Mouse (Mus musculus) MEL (cell line): ENCODE results near the gene Ndrg3. TPM values are rescaled to one million over a fixed set of nuclear protein-coding genes. Genes with fewer than 3 reads are reported as not detected.

Source experiments
- DNase-seq: peaks from one replicate; pipeline ENCODE4 v3.0.0; 2011; ENCODE audit warnings: low read depth, low spot score
- H3K27ac ChIP-seq: 2 replicates; pipeline ENCODE4 v1.5.1; 2012; ENCODE audit warnings: low read depth, mild to moderate bottlenecking, control low read depth, low read length, moderate library complexity; ENCODE audit not compliant: control insufficient read depth
- H3K27me3 ChIP-seq, 2 experiments: fragments of 150-350 bp in 1 of 2; sonication (generic) in 1 of 2; 2 replicates each; pipeline ENCODE4 v1.6.1; 2012; ENCODE audit warnings: low read length in 2 of 2, mild to moderate bottlenecking in 2 of 2, improper control_type of control experiment in 1 of 2, moderate library complexity in 1 of 2; ENCODE audit not compliant: insufficient read depth in 2 of 2, control insufficient read depth in 1 of 2
- H3K36me3 ChIP-seq, 2 experiments: 2 replicates each; pipeline ENCODE4 v1.6.1; 2012 to 2014; ENCODE audit warnings: low read length in 2 of 2, improper control_type of control experiment in 1 of 2, inconsistent platforms in 1 of 2, mild to moderate bottlenecking in 1 of 2; ENCODE audit not compliant: insufficient read depth in 2 of 2, control insufficient read depth in 1 of 2
- H3K4me1 ChIP-seq, 2 experiments: fragments of 150-350 bp in 1 of 2; sonication (generic) in 1 of 2; 2 replicates each; pipeline ENCODE4 v1.6.1; 2012; ENCODE audit warnings: low read length in 2 of 2, improper control_type of control experiment in 1 of 2, mild to moderate bottlenecking in 1 of 2; ENCODE audit not compliant: insufficient read depth in 2 of 2, control insufficient read depth in 1 of 2
- H3K4me3 ChIP-seq, 2 experiments: fragments of 150-350 bp in 1 of 2; sonication (generic) in 1 of 2; 2 replicates each; pipeline ENCODE4 v1.5.1; 2012; ENCODE audit warnings: low read depth in 2 of 2, low read length in 2 of 2, mild to moderate bottlenecking in 2 of 2, moderate library complexity in 2 of 2, control low read depth in 1 of 2, improper control_type of control experiment in 1 of 2; ENCODE audit not compliant: control insufficient read depth in 1 of 2, insufficient read depth in 1 of 2
- H3K79me2 ChIP-seq: 2 replicates; pipeline ENCODE4 v1.6.1; 2012; ENCODE audit warnings: mild to moderate bottlenecking, low read length, moderate library complexity; ENCODE audit not compliant: control insufficient read depth, poor library complexity, insufficient read depth
- H3K9ac ChIP-seq: 2 replicates; pipeline ENCODE4 v1.6.1; 2012; ENCODE audit warnings: low read depth, mild to moderate bottlenecking, control low read depth, low read length, moderate library complexity; ENCODE audit not compliant: control insufficient read depth, poor library complexity, severe bottlenecking
- H3K9me3 ChIP-seq: fragments of 150-350 bp; sonication (generic); replicated peaks from 2 replicates; pipeline ENCODE4 v1.6.1; 2012; ENCODE audit warnings: mild to moderate bottlenecking, low read length, improper control_type of control experiment, moderate library complexity; ENCODE audit not compliant: insufficient read depth
- CHD1 ChIP-seq: IDR thresholded peaks from 2 replicates; pipeline ENCODE4 v1.6.1; 2012; ENCODE audit warnings: low read depth, mild to moderate bottlenecking, inconsistent platforms, low read length, improper control_type of control experiment
- E2F4 ChIP-seq: IDR thresholded peaks from 2 replicates; pipeline ENCODE4 v1.6.1; 2011; ENCODE audit warnings: low read depth, low read length, improper control_type of control experiment, borderline replicate concordance
- ELF1 ChIP-seq: IDR thresholded peaks from 2 replicates; pipeline ENCODE4 v1.6.1; 2014; ENCODE audit warnings: low read depth, mild to moderate bottlenecking, inconsistent platforms, low read length, improper control_type of control experiment, moderate library complexity
- EP300 ChIP-seq, 2 experiments: IDR thresholded peaks; 2 replicates each; pipeline ENCODE4 v1.6.1; 2011; ENCODE audit warnings: improper control_type of control experiment in 2 of 2, low read length in 2 of 2, low read depth in 1 of 2, mild to moderate bottlenecking in 1 of 2
- ETS1 ChIP-seq: IDR thresholded peaks from 2 replicates; pipeline ENCODE4 v1.6.1; 2012; ENCODE audit warnings: low read depth, mild to moderate bottlenecking, inconsistent platforms, low read length, improper control_type of control experiment, moderate library complexity
- GABPA ChIP-seq: IDR thresholded peaks from 2 replicates; pipeline ENCODE4 v1.6.1; 2012; ENCODE audit warnings: low read depth, mild to moderate bottlenecking, inconsistent platforms, low read length, improper control_type of control experiment, moderate library complexity
- GATA1 ChIP-seq: IDR thresholded peaks from 2 replicates; pipeline ENCODE4 v1.6.1; 2011; ENCODE audit warnings: low read depth, low read length, improper control_type of control experiment
- JUND ChIP-seq: IDR thresholded peaks from 2 replicates; pipeline ENCODE4 v1.6.1; 2011; ENCODE audit warnings: low read depth, mild to moderate bottlenecking, improper control_type of control experiment, low read length
- KAT2A ChIP-seq: conservative IDR thresholded peaks from 2 replicates; pipeline ENCODE4 v1.6.1; 2012; ENCODE audit warnings: low read depth, low read length, improper control_type of control experiment, inconsistent platforms
- MAFK ChIP-seq: IDR thresholded peaks from 2 replicates; pipeline ENCODE4 v1.6.1; 2011; ENCODE audit warnings: low read depth, mild to moderate bottlenecking, low read length, improper control_type of control experiment, borderline replicate concordance
- MAX ChIP-seq: IDR thresholded peaks from 2 replicates; pipeline ENCODE4 v1.6.1; 2011; ENCODE audit warnings: low read length, improper control_type of control experiment
- MAZ ChIP-seq: IDR thresholded peaks from 2 replicates; pipeline ENCODE4 v1.6.1; 2012; ENCODE audit warnings: low read depth, mild to moderate bottlenecking, inconsistent platforms, low read length, improper control_type of control experiment
- MEF2A ChIP-seq: IDR thresholded peaks from 2 replicates; pipeline ENCODE4 v1.6.1; 2014; ENCODE audit warnings: low read depth, mild to moderate bottlenecking, inconsistent platforms, low read length, improper control_type of control experiment; ENCODE audit not compliant: poor library complexity, insufficient replicate concordance, severe bottlenecking; ENCODE audit errors: extremely low read depth
- MXI1 ChIP-seq: IDR thresholded peaks from 2 replicates; pipeline ENCODE4 v1.6.1; 2011; ENCODE audit warnings: mild to moderate bottlenecking, low read depth, low read length, improper control_type of control experiment
- MYC ChIP-seq: IDR thresholded peaks from 2 replicates; pipeline ENCODE4 v1.6.1; 2011; ENCODE audit warnings: low read depth, mild to moderate bottlenecking, low read length, improper control_type of control experiment, moderate library complexity
- NELFE ChIP-seq: IDR thresholded peaks from 2 replicates; pipeline ENCODE4 v1.6.1; 2011; ENCODE audit warnings: low read depth, low read length, improper control_type of control experiment
- POLR2AphosphoS2 ChIP-seq: IDR thresholded peaks from 2 replicates; pipeline ENCODE4 v1.6.1; 2011; ENCODE audit warnings: low read length, improper control_type of control experiment
- RAD21 ChIP-seq: IDR thresholded peaks from 2 replicates; pipeline ENCODE4 v1.6.1; 2011; ENCODE audit warnings: mild to moderate bottlenecking, low read depth, low read length, improper control_type of control experiment
- TBP ChIP-seq: IDR thresholded peaks from 2 replicates; pipeline ENCODE4 v1.8.0; 2011; ENCODE audit warnings: low read depth, low read length, improper control_type of control experiment
- TCF12 ChIP-seq: IDR thresholded peaks from 2 replicates; pipeline ENCODE4 v1.6.1; 2014; ENCODE audit warnings: low read depth, mild to moderate bottlenecking, inconsistent platforms, low read length, improper control_type of control experiment, moderate library complexity
- USF1 ChIP-seq: IDR thresholded peaks from 2 replicates; pipeline ENCODE4 v1.6.1; 2014; ENCODE audit warnings: low read depth, mild to moderate bottlenecking, inconsistent platforms, low read length, improper control_type of control experiment, moderate library complexity
- USF2 ChIP-seq, 2 experiments: IDR thresholded peaks; 2 replicates each; pipeline ENCODE4 v1.6.1; 2011 to 2012; ENCODE audit warnings: improper control_type of control experiment in 2 of 2, low read length in 2 of 2, borderline replicate concordance in 1 of 2, inconsistent platforms in 1 of 2, low read depth in 1 of 2, mild to moderate bottlenecking in 1 of 2; ENCODE audit not compliant: insufficient read depth in 1 of 2
- ZC3H11A ChIP-seq: IDR thresholded peaks from 2 replicates; pipeline ENCODE4 v1.6.1; 2012; ENCODE audit warnings: low read depth, mild to moderate bottlenecking, inconsistent platforms, low read length, improper control_type of control experiment
- ZKSCAN1 ChIP-seq: IDR thresholded peaks from 2 replicates; pipeline ENCODE4 v1.6.1; 2012; ENCODE audit warnings: low read depth, mild to moderate bottlenecking, inconsistent platforms, low read length, improper control_type of control experiment, moderate library complexity
- ZMIZ1 ChIP-seq: IDR thresholded peaks from 2 replicates; pipeline ENCODE4 v1.6.1; 2012; ENCODE audit warnings: low read depth, mild to moderate bottlenecking, inconsistent platforms, low read length, improper control_type of control experiment, moderate library complexity
- polyA plus RNA-seq, 2 experiments: library from polyadenylated mRNA; stranded (reverse) in 1 of 2; unstranded in 1 of 2; fragments of >175 nt in 1 of 2; fragments of >200 nt in 1 of 2; gene quantifications; 2 replicates each; pipeline versions ENCODE4 v1.2.1 to v1.2.4; 2012; ENCODE audit warnings: low replicate concordance in 2 of 2, low read depth in 1 of 2; ENCODE audit not compliant: insufficient read length in 2 of 2, insufficient read depth in 1 of 2, missing spikeins in 1 of 2
- total RNA-seq: library from RNA; depleted of rRNA; stranded (reverse); fragments of 300-350 nt; gene quantifications from 2 replicates; pipeline ENCODE4 v1.2.3, GENCODE M21; 2012

Gene Ndrg3
- total and polyA plus RNA-seq, 3 experiments: 19.0 to 39.6 TPM; not detected in 1

DNA sequence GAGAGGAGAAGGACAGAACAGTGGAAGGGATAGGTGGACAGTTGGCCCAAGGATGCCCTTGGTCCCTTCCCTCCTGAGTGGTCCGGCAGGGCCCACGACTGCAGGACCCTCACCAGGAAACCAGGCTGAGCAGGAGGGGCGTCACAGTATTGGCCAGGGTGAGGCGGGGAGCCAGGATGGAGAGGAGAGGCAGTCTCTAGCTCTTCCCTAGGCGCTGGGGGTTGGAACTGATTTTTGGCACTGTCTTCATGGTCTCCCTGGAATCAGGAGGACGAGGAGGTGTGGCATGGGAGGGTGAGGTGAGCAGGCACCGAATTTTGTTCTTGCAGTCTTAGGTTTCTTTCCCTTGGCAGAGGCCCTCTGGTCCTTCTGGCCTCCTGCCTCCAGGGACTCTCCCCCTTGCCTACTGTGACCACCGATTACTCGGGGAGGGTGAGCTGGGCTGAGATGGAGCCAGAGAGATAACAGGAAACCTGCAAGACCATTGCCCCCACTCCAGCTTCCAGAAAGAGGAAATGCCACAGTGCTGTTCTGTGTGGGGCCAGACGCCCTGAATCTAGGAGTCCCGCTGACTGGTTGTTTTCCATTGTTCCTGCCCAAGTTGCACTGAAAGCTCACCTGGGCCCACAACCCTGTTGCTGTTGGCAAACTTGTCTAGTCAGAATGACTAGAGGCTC lies 18.9 kb upstream of the Ndrg3 start:
- peak; percentile 15 for DNase-seq
- Histone ChIP-seq H3K4me1 (peaks cover 3 to 12% of the 10 kb centered on the region in 2 experiments; a peak in 3 of 4 replicates), H3K36me3 (peaks cover 0 to 2% of the 10 kb centered on the region in 2 experiments; a peak in 1 of 4 replicates), H3K9ac (no peak overlapping the region), H3K4me3 (no peak overlapping the region), H3K27me3 (no peaks in the 10 kb centered on the region)
- TF ChIP-seq MEF2A (no peak), ZC3H11A (no peak), RAD21 (no peak), NELFE (no peak), POLR2AphosphoS2 (no peak), ZKSCAN1 (no peak), GATA1 (0 out of 2 replicates have a peak, but pooled peaks have one; percentile 4), GABPA (no peak), MYC (no peak), KAT2A (no peak), CHD1 (no peak), ZMIZ1 (no peak), ETS1 (no peak), USF2 (IDR thresholded peaks at IDR 0.05; ENCODE audit: borderline replicate concordance in 1 of 2, insufficient read depth in 1 of 2, low read depth in 1 of 2, low read length in 2 of 2) (no peak), E2F4 (no peak), EP300 (IDR thresholded peaks at IDR 0.05; ENCODE audit: low read depth in 1 of 2, low read length in 2 of 2) (peak in 1 of 2 experiments; percentile 22; a peak in 1 of 4 replicates)
- TF ChIP-seq, all 39 proteins: peak for 2
- Histone ChIP-seq H3K27ac (no peak overlapping the region), H3K79me2 (peaks cover 8% of the 10 kb centered on the region), H3K9me3 (no peaks in the 10 kb centered on the region)

DNA sequence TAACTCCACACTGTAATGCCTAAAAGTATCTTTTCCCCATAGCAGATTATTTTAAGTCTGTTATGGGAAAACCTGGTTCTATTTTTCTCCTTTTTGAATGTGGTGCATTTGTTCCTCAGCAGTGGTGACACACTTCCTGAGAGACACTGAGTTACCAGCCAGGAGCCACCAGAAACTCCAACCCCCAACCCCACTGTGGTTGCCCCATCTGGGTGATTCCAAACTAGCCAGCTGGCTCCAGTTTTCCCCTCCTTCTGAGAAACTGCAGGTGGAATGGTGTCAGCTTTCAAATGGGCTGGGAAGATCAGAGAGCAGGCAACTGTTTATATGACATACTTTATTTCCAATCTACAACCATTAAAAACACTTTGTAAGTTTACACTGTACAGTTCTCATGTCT lies 18.3 kb upstream of the Ndrg3 start:
- H3K36me3 ChIP-seq: peaks cover 0 to 2% of the 10 kb centered on the region in 2 experiments; a peak in 1 of 4 replicates
- TF ChIP-seq USF1 (no peak), ZMIZ1 (no peak), JUND (no peak), EP300 (IDR thresholded peaks at IDR 0.05; ENCODE audit: low read depth in 1 of 2, low read length in 2 of 2) (no peak), MXI1 (no peak), MAFK (no peak), E2F4 (no peak), MAZ (no peak), TBP (no peak), MAX (no peak), TCF12 (no peak), ELF1 (no peak), GATA1 (no peak), ETS1 (no peak)
- TF ChIP-seq, all 39 proteins: peak for 0
- Histone ChIP-seq H3K9me3 (no peaks in the 10 kb centered on the region), H3K27me3 (no peaks in the 10 kb centered on the region), H3K79me2 (peaks cover 8% of the 10 kb centered on the region), H3K27ac (no peak overlapping the region), H3K4me3 (no peak overlapping the region), H3K4me1 (peaks cover 3 to 12% of the 10 kb centered on the region in 2 experiments; a peak in 3 of 4 replicates), H3K9ac (no peak overlapping the region)
- DNase-seq: no peak
